Mouse (Mus musculus) MEL (cell line): ENCODE measurements at regions not wholly inside any gene's neighbourhood (a gene's known extent, or its start where the extent isn't known, plus 50 kb on each side); places are given as distances from the start of the nearest gene placed in this dataset.

Experiments
- DNase-seq: peaks from one replicate; pipeline ENCODE4 v3.0.0; 2011; ENCODE audit warnings: low read depth, low spot score
- H3K27ac ChIP-seq: 2 replicates; pipeline ENCODE4 v1.5.1; 2012; ENCODE audit warnings: low read depth, mild to moderate bottlenecking, control low read depth, low read length, moderate library complexity; ENCODE audit not compliant: control insufficient read depth
- H3K27me3 ChIP-seq, 2 experiments: fragments of 150-350 bp in 1 of 2; sonication (generic) in 1 of 2; 2 replicates each; pipeline ENCODE4 v1.6.1; 2012; ENCODE audit warnings: low read length in 2 of 2, mild to moderate bottlenecking in 2 of 2, improper control_type of control experiment in 1 of 2, moderate library complexity in 1 of 2; ENCODE audit not compliant: insufficient read depth in 2 of 2, control insufficient read depth in 1 of 2
- H3K36me3 ChIP-seq, 2 experiments: 2 replicates each; pipeline ENCODE4 v1.6.1; 2012 to 2014; ENCODE audit warnings: low read length in 2 of 2, improper control_type of control experiment in 1 of 2, inconsistent platforms in 1 of 2, mild to moderate bottlenecking in 1 of 2; ENCODE audit not compliant: insufficient read depth in 2 of 2, control insufficient read depth in 1 of 2
- H3K4me1 ChIP-seq, 2 experiments: fragments of 150-350 bp in 1 of 2; sonication (generic) in 1 of 2; 2 replicates each; pipeline ENCODE4 v1.6.1; 2012; ENCODE audit warnings: low read length in 2 of 2, improper control_type of control experiment in 1 of 2, mild to moderate bottlenecking in 1 of 2; ENCODE audit not compliant: insufficient read depth in 2 of 2, control insufficient read depth in 1 of 2
- H3K4me3 ChIP-seq, 2 experiments: fragments of 150-350 bp in 1 of 2; sonication (generic) in 1 of 2; 2 replicates each; pipeline ENCODE4 v1.5.1; 2012; ENCODE audit warnings: low read depth in 2 of 2, low read length in 2 of 2, mild to moderate bottlenecking in 2 of 2, moderate library complexity in 2 of 2, control low read depth in 1 of 2, improper control_type of control experiment in 1 of 2; ENCODE audit not compliant: control insufficient read depth in 1 of 2, insufficient read depth in 1 of 2
- H3K79me2 ChIP-seq: 2 replicates; pipeline ENCODE4 v1.6.1; 2012; ENCODE audit warnings: mild to moderate bottlenecking, low read length, moderate library complexity; ENCODE audit not compliant: control insufficient read depth, poor library complexity, insufficient read depth
- H3K9ac ChIP-seq: 2 replicates; pipeline ENCODE4 v1.6.1; 2012; ENCODE audit warnings: low read depth, mild to moderate bottlenecking, control low read depth, low read length, moderate library complexity; ENCODE audit not compliant: control insufficient read depth, poor library complexity, severe bottlenecking
- H3K9me3 ChIP-seq: fragments of 150-350 bp; sonication (generic); replicated peaks from 2 replicates; pipeline ENCODE4 v1.6.1; 2012; ENCODE audit warnings: mild to moderate bottlenecking, low read length, improper control_type of control experiment, moderate library complexity; ENCODE audit not compliant: insufficient read depth
- BHLHE40 ChIP-seq: IDR thresholded peaks from 2 replicates; pipeline ENCODE4 v1.6.1; 2012; ENCODE audit warnings: low read depth, mild to moderate bottlenecking, inconsistent platforms, low read length, improper control_type of control experiment, borderline replicate concordance
- CHD2 ChIP-seq: IDR thresholded peaks from 2 replicates; pipeline ENCODE4 v1.6.1; 2011; ENCODE audit warnings: low read length, improper control_type of control experiment
- E2F4 ChIP-seq: IDR thresholded peaks from 2 replicates; pipeline ENCODE4 v1.6.1; 2011; ENCODE audit warnings: low read depth, low read length, improper control_type of control experiment, borderline replicate concordance
- EP300 ChIP-seq, 2 experiments: IDR thresholded peaks; 2 replicates each; pipeline ENCODE4 v1.6.1; 2011; ENCODE audit warnings: improper control_type of control experiment in 2 of 2, low read length in 2 of 2, low read depth in 1 of 2, mild to moderate bottlenecking in 1 of 2
- GABPA ChIP-seq: IDR thresholded peaks from 2 replicates; pipeline ENCODE4 v1.6.1; 2012; ENCODE audit warnings: low read depth, mild to moderate bottlenecking, inconsistent platforms, low read length, improper control_type of control experiment, moderate library complexity
- MAFK ChIP-seq: IDR thresholded peaks from 2 replicates; pipeline ENCODE4 v1.6.1; 2011; ENCODE audit warnings: low read depth, mild to moderate bottlenecking, low read length, improper control_type of control experiment, borderline replicate concordance
- MEF2A ChIP-seq: IDR thresholded peaks from 2 replicates; pipeline ENCODE4 v1.6.1; 2014; ENCODE audit warnings: low read depth, mild to moderate bottlenecking, inconsistent platforms, low read length, improper control_type of control experiment; ENCODE audit not compliant: poor library complexity, insufficient replicate concordance, severe bottlenecking; ENCODE audit errors: extremely low read depth
- MXI1 ChIP-seq: IDR thresholded peaks from 2 replicates; pipeline ENCODE4 v1.6.1; 2011; ENCODE audit warnings: mild to moderate bottlenecking, low read depth, low read length, improper control_type of control experiment
- NELFE ChIP-seq: IDR thresholded peaks from 2 replicates; pipeline ENCODE4 v1.6.1; 2011; ENCODE audit warnings: low read depth, low read length, improper control_type of control experiment
- NRF1 ChIP-seq: IDR thresholded peaks from 2 replicates; pipeline ENCODE4 v1.6.1; 2014; ENCODE audit warnings: low read depth, mild to moderate bottlenecking, inconsistent platforms, low read length, improper control_type of control experiment, moderate library complexity; ENCODE audit not compliant: poor library complexity, insufficient read depth, severe bottlenecking
- POLR2AphosphoS2 ChIP-seq: IDR thresholded peaks from 2 replicates; pipeline ENCODE4 v1.6.1; 2011; ENCODE audit warnings: low read length, improper control_type of control experiment
- POLR2AphosphoS5 ChIP-seq: IDR thresholded peaks from 2 replicates; pipeline ENCODE4 v1.6.1; 2012; ENCODE audit warnings: low read depth, borderline replicate concordance, mild to moderate bottlenecking, inconsistent platforms, low read length, moderate library complexity, mixed read lengths
- RCOR1 ChIP-seq: IDR thresholded peaks from 2 replicates; pipeline ENCODE4 v1.6.1; 2012; ENCODE audit warnings: low read depth, mild to moderate bottlenecking, inconsistent platforms, low read length, improper control_type of control experiment
- TBP ChIP-seq: IDR thresholded peaks from 2 replicates; pipeline ENCODE4 v1.8.0; 2011; ENCODE audit warnings: low read depth, low read length, improper control_type of control experiment
- TCF12 ChIP-seq: IDR thresholded peaks from 2 replicates; pipeline ENCODE4 v1.6.1; 2014; ENCODE audit warnings: low read depth, mild to moderate bottlenecking, inconsistent platforms, low read length, improper control_type of control experiment, moderate library complexity
- USF1 ChIP-seq: IDR thresholded peaks from 2 replicates; pipeline ENCODE4 v1.6.1; 2014; ENCODE audit warnings: low read depth, mild to moderate bottlenecking, inconsistent platforms, low read length, improper control_type of control experiment, moderate library complexity
- ZNF384 ChIP-seq: IDR thresholded peaks from 2 replicates; pipeline ENCODE4 v1.6.1; 2012; ENCODE audit warnings: low read depth, mild to moderate bottlenecking, inconsistent platforms, low read length, improper control_type of control experiment

DNA sequence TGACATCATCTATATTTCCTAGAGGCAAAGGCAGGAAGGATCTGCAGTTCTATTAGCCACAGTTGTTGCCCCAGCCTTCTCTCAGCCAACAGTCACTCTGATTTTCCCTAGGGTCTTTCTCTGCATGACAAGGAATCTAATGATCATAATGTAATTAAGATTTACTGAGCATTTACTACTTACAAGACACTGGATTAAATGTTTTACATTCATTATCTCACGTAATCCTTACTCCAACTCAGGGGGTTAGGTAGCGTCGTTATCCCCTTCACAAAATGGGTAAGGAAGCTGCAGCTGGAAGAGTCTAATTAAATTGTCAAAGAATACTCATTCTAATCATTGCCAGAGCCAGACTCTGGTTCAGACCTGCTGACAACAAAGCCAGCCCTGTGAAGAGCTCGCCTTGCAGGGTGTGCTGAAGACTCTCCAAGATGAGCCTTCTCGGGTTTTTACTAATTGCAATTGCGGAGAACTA is 103.8 kb upstream of the Adgrl4 start:
- Histone ChIP-seq H3K9ac (no peak overlapping the region), H3K27me3 (no peaks in the 10 kb centered on the region), H3K9me3 (no peaks in the 10 kb centered on the region), H3K79me2 (no peaks in the 10 kb centered on the region), H3K36me3 (no peaks in the 10 kb centered on the region), H3K27ac (no peak overlapping the region), H3K4me3 (no peak overlapping the region), H3K4me1 (no peaks in the 10 kb centered on the region)
- no peak for TF ChIP-seq GABPA
- no peak for TF ChIP-seq NRF1
- DNase-seq: no peak

DNA sequence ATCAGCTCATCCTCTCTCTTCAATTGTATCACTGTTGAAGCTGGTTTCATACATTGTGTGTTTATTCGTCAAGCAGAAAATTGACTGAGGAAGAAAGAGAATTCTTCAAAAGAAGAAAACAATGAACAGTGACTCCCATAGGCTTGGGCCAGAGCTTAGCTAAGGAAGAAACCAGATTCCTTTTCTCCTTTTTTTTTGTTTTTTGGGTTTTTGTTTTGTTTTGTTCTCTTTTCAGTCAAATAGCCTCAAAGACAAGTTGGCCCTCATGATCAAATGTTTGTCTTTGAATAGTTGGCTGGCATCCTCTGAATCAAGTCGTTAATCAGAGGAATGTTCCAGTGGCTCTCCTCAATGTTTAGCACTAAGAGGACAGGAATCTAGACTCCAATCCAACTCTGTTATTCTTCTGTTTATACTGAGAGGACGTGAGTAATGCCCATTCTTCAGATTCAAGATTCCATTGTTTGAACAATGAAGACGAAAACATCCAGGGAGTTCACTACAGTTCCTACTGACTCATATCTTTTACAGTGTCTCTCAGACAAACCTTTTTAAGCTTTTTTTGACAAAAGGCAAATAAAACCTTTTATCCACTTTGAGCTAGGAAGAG is 86.1 kb upstream of the Adgrl4 start:
- Histone ChIP-seq H3K9me3 (no peaks in the 10 kb centered on the region), H3K4me1 (no peaks in the 10 kb centered on the region), H3K36me3 (no peaks in the 10 kb centered on the region), H3K27me3 (no peaks in the 10 kb centered on the region), H3K9ac (no peak overlapping the region), H3K4me3 (no peak overlapping the region), H3K27ac (no peak overlapping the region), H3K79me2 (no peaks in the 10 kb centered on the region)
- no peak for DNase-seq
- no peak for TF ChIP-seq TBP
- no peak for TF ChIP-seq NELFE
- TF ChIP-seq ZNF384: no peak
- TF ChIP-seq NRF1: no peak
- no peak for TF ChIP-seq EP300 (IDR thresholded peaks at IDR 0.05; ENCODE audit: low read depth in 1 of 2, low read length in 2 of 2)
- no peak for TF ChIP-seq POLR2AphosphoS5
- no peak for TF ChIP-seq BHLHE40
- no peak for TF ChIP-seq GABPA
- no peak for TF ChIP-seq TCF12
- no peak for TF ChIP-seq USF1
- no peak for TF ChIP-seq MXI1
- TF ChIP-seq RCOR1: no peak
- TF ChIP-seq MAFK: no peak
- TF ChIP-seq MEF2A: no peak
- TF ChIP-seq CHD2: no peak
- TF ChIP-seq E2F4: no peak
- TF ChIP-seq POLR2AphosphoS2: no peak
- TF ChIP-seq, all 39 proteins: peak for 0
